Mouse (Mus musculus) embryonic fibroblast, embryonic 13.5 days (primary cell): ENCODE results near the gene Mlh3. TPM values are rescaled to one million over a fixed set of nuclear protein-coding genes. Genes with fewer than 3 reads are reported as not detected.
"Not testable (repeated sequence)": the region's sequence is repeated elsewhere in the genome, so short reads cannot be mapped to it uniquely, and the experiment has no call there.

Experiments
- H3K27ac ChIP-seq: 2 replicates; pipeline ENCODE4 v1.5.1; 2012; ENCODE audit warnings: low read length, control low read depth, inconsistent platforms; ENCODE audit not compliant: insufficient read depth
- H3K4me1 ChIP-seq: 2 replicates; pipeline ENCODE4 v1.6.1; 2011; ENCODE audit warnings: low read length; ENCODE audit not compliant: control insufficient read depth, insufficient read depth
- H3K4me3 ChIP-seq: 2 replicates; pipeline ENCODE4 v1.5.1; 2011; ENCODE audit warnings: mild to moderate bottlenecking, control low read depth, low read length; ENCODE audit not compliant: insufficient read depth
- CTCF ChIP-seq: IDR thresholded peaks from 2 replicates; pipeline ENCODE4 v1.5.1; 2011; ENCODE audit warnings: mild to moderate bottlenecking, control low read depth, low read length, moderate library complexity, borderline replicate concordance; ENCODE audit not compliant: insufficient read depth
- POLR2A ChIP-seq: IDR thresholded peaks from 2 replicates; pipeline ENCODE4 v1.6.1; 2011; ENCODE audit warnings: low read depth, mild to moderate bottlenecking, control low read depth, low read length, moderate library complexity
- polyA plus RNA-seq: library from polyadenylated mRNA; stranded (reverse); fragments of >200 nt; gene quantifications from 2 replicates; pipeline ENCODE4 v1.2.4, GENCODE M21; 2011; ENCODE audit warnings: low read depth; ENCODE audit not compliant: missing spikeins, insufficient read length

The Mlh3 gene
- polyA plus RNA-seq, 1 experiment, result 13.4 TPM

DNA sequence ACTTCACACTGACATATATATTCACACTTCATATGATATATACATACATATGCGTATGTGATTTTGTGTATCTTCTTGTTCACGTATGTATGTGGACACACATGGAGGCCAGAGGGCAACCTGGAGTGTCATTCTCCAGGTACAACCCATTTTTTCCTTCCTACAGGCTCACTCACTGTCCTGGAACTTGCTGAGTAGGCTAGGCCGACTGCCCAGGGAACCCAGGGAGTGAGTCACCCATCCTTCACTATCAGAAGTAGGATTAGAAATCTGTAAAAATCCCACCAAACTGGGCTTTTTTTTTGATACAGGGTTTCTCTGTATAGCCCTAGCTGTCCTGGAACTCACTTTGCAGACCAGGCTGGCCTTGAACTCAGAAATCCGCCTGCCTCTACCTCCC, 14.6 kb upstream of the Mlh3 start:
- TF ChIP-seq POLR2A (no peak), CTCF (no peak)
- Histone ChIP-seq H3K27ac (no peak overlapping the region), H3K4me1 (peaks cover 3% of the 10 kb centered on the region; the same call in 1 of the 2 replicates), H3K4me3 (no peak overlapping the region)

GRCm38 (mm10) chr12:85284331-85284730, 13.9 kb upstream of the Mlh3 start:
- peaks cover 3% of the 10 kb centered on the region; the same call in 1 of the 2 replicates for H3K4me1 ChIP-seq
- TF ChIP-seq POLR2A (no peak), CTCF (no peak)
- H3K4me3 ChIP-seq, result no peak overlapping the region
- H3K27ac ChIP-seq, result no peak overlapping the region

DNA sequence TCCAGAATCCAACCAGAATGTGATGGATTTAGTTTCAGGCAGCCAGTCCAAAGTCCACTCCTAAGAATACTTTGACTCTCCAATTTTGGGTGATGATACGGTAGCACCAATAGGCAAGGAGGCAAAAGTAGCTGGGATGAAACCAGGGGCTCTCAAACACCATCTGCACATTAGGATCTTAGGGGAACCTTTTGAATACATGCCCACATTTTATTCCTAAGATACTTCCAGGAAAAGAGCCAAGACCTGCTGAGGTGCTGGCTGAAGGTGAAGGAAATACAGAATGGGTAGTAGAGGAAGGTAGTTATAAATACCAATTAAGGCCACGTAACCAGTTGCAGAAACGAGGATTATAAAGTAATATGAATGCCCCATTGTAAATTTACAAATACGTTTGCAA, 11.4 kb upstream of the Mlh3 start:
- not testable (repeated sequence) for H3K4me1 ChIP-seq, H3K4me3 ChIP-seq, H3K27ac ChIP-seq

- H3K4me3 ChIP-seq, result no peak overlapping the region
- H3K4me1 ChIP-seq, result no peaks in the 10 kb centered on the region
- no peak overlapping the region for H3K27ac ChIP-seq
- TF ChIP-seq CTCF (no peak), POLR2A (no peak)
Observed at GRCm38 (mm10) chr12:85280845-85281651, 10.6 kb upstream of the Mlh3 start.

DNA sequence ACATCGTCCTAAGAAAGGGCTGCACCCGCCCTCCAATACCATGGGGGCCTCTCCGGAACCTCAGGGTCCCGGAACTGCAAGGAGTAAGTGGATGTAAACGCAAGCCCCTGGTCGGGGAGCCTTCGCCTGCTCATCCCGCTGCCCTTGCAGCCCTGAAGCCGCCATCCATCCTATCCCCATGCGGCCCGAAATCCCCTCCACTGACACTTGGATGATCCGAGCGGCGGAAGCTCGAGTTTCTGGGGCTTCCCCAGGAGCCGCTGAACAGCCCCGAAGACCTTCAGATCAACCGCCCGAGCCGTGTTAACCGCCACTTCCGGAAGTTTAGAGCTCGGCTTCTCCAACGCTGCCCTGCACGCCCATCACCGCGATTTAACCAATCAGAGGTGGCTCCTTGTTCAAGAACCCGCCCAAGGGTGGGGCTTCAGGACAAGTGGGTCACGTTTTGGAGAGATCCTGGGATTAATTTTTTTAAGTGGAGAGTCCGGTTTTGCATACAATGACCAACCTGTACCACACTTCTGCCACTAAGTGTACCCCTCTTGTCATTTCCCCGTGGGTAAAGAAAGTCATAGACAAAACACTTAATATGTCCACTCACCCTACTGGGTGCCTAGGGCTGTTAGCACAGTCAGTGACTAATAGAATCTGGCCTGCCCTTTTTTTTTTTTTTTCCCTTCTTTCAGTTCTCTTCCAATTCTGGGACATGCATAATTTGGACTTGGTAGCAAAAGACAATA, 9.9 kb upstream of the Mlh3 start:
- no peaks in the 10 kb centered on the region for H3K4me1 ChIP-seq
- peak overlapping the region; percentile 75 for H3K4me3 ChIP-seq
- TF ChIP-seq CTCF (no peak), POLR2A (peak; percentile 63)
- peak overlapping the region; percentile 43; the same call in 1 of the 2 replicates for H3K27ac ChIP-seq

DNA sequence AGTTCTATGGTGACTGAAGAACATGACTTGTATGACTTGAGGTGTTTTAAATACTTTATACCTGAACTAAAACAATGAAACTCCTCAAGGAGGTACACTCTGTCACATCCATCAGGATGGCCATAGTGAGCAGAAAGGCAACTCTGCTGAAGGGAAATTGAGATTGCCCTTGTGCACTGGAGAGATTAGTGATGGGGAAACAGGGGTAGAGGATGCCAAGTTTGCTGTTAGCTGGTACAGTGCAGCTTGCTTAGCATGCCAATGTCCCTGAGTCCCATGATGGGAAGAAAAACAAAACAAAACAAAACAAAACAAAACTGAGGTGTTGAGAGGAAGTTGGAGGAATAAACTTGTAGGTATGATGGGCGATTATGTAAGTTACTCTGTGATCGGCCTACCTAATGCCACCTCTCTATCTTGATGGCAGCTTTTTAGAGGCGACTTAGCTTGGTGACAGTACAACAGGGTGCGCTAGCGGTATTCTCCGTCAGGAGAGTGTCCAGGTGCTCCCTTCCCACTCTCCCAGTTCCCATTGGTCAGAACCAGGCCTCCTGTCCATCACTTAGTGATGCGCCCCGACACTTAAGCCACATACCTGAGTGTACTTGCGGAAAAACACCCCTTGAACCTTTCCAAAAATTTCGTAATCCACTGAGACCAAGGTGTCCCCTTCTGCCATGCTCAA, 9.1 kb upstream of the Mlh3 start:
- Histone ChIP-seq H3K4me3 (peak overlapping the region; percentile 75), H3K4me1 (no peaks in the 10 kb centered on the region), H3K27ac (no peak overlapping the region)
- TF ChIP-seq CTCF (no peak), POLR2A (no peak; the same call in 1 of the 2 replicates)

GRCm38 (mm10) chr12:85278919-85279318, 8.5 kb upstream of the Mlh3 start:
- no peak overlapping the region for H3K27ac ChIP-seq
- TF ChIP-seq CTCF (no peak), POLR2A (no peak)
- no peaks in the 10 kb centered on the region for H3K4me1 ChIP-seq
- no peak overlapping the region for H3K4me3 ChIP-seq

DNA sequence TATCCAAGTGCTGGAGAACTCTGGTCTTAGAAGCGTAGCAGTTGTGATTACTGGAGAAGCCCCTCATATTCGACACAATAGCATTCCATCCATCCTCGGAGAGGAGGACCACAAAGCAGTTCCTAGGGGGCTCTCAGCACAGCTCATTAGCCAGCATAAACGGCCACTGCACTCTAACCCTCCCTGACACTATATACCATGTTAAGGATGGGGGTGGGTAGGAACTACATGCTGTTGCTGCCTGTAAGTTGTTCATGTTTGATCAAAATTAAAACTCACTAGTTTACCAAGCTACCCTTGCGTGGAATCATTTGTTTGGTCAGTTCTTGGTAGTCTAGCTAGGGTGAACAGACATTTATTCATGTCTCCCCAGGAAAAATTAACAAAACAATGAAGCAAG, 5.9 kb upstream of the Mlh3 start:
- Histone ChIP-seq H3K4me3 (no peak overlapping the region), H3K27ac (no peak overlapping the region), H3K4me1 (peaks cover 3% of the 10 kb centered on the region; the same call in 1 of the 2 replicates)
- TF ChIP-seq POLR2A (no peak), CTCF (no peak)

- H3K27ac ChIP-seq, result no peak overlapping the region
- TF ChIP-seq POLR2A (no peak), CTCF (no peak)
- H3K4me3 ChIP-seq, result no peak overlapping the region
- peaks cover 3% of the 10 kb centered on the region; the same call in 1 of the 2 replicates for H3K4me1 ChIP-seq
Observed at GRCm38 (mm10) chr12:85273508-85273907, 3.1 kb upstream of the Mlh3 start.

- no peak overlapping the region for H3K4me3 ChIP-seq
- TF ChIP-seq CTCF, result no peak
- no peak for TF ChIP-seq POLR2A
- peaks cover 3% of the 10 kb centered on the region; the same call in 1 of the 2 replicates for H3K4me1 ChIP-seq
- H3K27ac ChIP-seq, result no peak overlapping the region
Observed at GRCm38 (mm10) chr12:85271843-85272206, 1.4 kb upstream of the Mlh3 start.
